Mouse (Mus musculus) spleen, postnatal 10 days (tissue): ENCODE results near the gene Ccdc6.
A peak's percentile ranks its signal among the peaks of the same experiment; 100 is the strongest.

Experiments
- DNase-seq, 2 experiments: peaks; one replicate each; pipeline ENCODE4 v3.0.0; 2021 to 2022; ENCODE audit warnings: low spot score in 2 of 2

Ccdc6 gene

GRCm38 (mm10) chr10:70093782-70094181 lies 3.1 kb upstream of the Ccdc6 start:
- DNase-seq: no peak

GRCm38 (mm10) chr10:70095031-70095470 lies 1.9 kb upstream of the Ccdc6 start:
- peak; percentile 66 to 71 for DNase-seq

- DNase-seq: peak; percentile 36 to 44
Observed at GRCm38 (mm10) chr10:70095506-70096270, 1.2 kb upstream of the Ccdc6 start.

DNA sequence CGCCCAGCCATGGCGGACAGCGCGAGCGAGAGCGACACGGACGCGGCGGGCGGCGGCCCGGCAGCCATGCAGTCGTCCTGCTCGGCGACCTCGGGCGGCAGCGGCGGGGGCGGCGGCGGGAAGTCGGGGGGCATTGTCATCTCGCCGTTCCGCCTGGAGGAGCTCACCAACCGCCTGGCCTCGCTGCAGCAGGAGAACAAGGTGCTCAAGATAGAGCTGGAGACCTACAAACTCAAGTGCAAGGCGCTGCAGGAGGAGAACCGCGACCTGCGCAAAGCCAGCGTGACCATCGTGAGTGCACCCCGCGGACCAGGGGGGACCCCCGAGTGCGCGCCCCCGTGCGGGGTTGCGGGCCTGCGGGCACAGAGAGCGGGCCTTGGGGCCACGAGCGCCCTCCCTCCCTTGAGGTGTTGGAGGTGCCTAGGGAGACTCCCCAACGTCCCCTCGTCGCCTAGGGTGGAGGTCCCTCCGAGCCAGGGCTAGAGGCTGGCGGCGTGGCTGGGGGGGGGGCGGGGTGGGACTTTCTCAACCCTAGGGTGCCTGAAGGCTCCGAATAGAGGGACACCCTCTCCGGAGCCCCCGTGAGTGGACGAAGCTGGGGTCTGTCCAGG lies 475 bp downstream of the Ccdc6 start:
- peak; percentile 65 to 70 for DNase-seq

- peak; percentile 56 to 57 for DNase-seq
Observed at GRCm38 (mm10) chr10:70097911-70098569, 1.1 kb downstream of the Ccdc6 start.

DNA sequence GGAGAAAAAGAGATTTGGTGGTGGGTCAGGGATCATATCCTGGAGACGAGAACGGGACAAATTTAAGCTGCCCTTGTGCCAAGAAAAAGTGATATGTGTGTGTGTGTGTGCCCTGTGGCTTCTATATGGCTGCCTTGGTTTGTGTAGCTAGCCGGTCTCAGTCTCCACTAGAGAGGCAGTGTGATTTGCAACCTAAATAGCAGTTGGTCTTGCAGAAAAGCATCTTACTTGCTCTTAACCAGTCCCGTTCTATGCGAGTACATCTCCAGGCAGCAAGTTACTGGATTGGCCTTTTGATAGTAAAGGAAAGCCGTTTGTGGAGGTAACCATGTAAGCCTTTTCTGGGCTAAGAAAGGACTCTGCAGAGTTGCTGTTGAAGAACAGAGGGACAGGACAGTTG lies 1.7 kb downstream of the Ccdc6 start:
- DNase-seq: no peak

DNA sequence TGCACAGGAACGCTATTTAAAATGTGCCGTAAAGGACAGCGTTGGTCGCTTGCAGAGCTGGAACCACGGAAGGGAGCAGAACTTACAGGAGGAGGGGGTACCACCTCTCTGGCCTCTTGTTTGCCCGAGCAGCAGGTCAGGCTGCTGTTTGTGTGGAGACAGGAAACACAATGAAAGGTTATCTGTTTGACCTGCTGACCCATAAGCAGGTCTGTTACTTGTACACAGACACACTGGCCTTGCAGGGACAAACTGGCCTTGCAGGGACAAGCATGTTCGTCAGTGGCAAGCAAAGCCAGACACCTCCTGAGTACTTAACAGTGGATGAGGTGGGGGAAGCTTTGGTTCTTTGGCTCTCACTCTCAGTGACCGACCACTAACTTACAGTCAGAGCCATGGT lies 2.1 kb downstream of the Ccdc6 start:
- DNase-seq: no peak

- DNase-seq: no peak
Observed at GRCm38 (mm10) chr10:70102086-70102485, 5.2 kb downstream of the Ccdc6 start.

- DNase-seq: no peak
Observed at GRCm38 (mm10) chr10:70108016-70108415, 11.1 kb downstream of the Ccdc6 start.

DNA sequence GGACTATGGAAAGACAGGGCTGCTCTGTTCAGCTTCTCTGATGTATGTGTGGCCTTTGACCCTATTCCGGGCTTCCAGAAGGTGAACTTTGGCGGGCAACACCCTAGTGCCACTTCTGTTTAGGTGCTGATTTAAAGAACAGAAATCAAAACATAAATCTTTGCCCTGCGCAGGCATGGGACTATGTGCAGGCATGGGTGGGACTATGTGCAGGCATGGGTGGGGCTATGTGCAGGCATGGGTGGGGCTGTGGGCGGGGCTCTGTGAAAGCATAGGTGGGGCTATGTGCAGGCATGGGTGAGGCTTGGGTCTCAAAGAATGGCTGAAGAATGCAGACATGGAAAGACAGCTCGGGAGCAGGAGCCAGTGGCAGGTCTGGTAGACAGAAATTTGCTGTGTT lies 13.1 kb downstream of the Ccdc6 start:
- DNase-seq: peak in 1 of 2 experiments; percentile 70

DNA sequence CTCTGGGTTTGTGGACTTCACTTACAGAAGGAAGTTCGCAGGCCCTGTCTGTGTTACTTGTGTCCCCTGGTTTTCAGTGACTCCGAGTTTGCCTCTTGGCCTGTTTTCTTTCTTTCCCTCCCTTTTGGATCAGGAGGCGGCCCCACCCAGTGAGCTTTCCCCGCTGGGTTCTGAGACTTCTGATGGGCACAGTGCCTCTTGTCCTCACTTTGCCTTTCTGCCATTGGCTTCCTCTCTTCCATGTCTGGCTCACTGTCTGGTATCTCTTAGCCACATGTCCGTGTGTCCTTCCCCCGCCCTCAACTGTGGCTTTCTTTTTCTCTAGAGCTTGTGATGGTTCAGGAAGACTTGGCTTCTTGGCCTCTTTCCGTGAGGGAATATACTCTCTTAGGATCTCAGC lies 13.9 kb downstream of the Ccdc6 start:
- DNase-seq: peak in 1 of 2 experiments; percentile 13

DNA sequence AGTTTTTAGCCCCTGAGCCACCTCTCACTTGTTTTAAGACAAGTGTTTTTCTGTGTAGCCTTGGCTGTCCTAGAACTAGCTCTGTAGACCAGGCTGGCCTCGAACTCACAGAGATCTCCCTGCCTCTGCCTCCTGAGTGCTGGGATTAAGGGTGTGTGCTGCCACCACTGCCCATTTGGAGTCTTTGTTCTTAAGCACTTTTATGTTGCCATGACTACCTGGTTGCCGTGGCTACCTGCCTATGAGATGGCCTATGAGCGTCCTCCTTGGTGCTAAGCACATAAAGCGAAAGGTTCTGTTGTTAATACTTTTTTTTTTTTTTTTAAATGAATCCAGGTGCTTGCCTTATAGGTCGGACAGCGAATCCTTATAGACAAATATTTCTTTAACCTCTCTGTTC lies 14.7 kb downstream of the Ccdc6 start:
- DNase-seq: peak in 1 of 2 experiments; percentile 14

DNA sequence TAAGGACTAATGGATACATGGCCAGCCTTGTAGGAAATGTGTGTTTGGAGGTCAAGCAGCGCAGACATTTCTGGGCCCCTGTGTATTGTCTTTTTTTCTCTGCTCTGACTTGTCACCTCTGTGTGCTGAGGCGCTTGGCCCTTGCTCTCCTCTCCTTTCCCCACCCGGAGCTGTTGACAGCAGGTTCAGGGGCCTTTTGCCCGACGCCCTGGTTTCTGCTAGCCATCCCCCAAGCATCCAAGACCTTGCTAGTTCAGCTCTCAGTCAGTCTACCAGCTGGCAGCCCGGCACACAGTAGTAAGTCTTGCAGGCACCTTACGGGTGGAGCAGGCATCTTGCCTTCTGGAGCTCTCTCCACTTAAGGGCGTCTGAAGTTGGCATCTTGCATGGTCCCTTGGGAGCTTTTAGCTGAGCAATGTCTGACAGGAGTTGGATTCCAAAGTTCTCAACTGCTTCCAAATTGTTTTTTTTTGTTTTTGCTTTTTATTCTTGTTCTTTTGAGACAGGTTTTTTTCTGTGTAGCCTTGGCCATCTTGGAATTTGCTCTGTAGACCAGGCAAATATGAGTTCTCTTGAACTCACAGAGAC lies 17.2 kb downstream of the Ccdc6 start:
- no peak for DNase-seq

DNA sequence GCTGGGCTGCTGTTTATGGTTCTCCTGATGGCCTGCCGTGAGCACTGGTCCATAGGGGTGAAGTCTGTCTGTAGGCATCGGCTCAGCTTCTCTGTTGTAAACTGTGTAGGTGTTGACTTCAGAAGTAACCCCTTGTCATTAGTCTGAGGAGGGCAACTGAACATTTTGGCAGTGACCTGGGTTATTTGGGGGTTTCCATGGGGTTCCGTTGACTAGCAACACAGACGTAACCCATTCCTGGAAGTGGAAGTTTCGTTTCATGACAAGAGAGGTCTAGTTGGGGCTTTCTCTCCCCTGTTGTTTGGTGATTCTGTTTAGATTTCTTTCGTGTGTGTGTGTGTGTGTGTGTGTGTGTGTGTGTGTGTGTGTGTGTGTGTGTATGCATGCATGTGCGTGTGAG lies 19.5 kb downstream of the Ccdc6 start:
- DNase-seq: peak in 1 of 2 experiments; percentile 12

DNA sequence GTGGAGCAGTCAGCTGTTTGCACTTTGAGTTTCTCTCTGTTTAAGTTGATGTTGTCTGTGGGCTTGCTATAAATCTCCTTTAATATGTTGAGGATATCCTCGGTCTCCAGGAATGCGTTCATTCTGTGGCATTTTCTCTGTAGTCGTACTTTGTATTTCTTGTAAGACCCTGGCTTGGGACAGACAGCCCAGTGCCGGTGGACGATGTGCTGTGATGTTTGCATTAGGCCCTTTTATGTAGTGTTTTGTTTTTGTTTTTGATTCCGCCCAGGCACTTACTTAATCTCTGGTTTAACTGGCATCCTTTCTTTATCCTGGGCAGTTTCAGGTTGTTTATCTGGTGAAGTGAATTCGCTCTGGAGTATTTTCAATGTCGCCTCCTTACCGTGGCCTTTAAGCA lies 22.5 kb downstream of the Ccdc6 start:
- no peak for DNase-seq

GRCm38 (mm10) chr10:70119851-70120370 lies 23.0 kb downstream of the Ccdc6 start:
- DNase-seq: peak in 1 of 2 experiments; percentile 12

GRCm38 (mm10) chr10:70120671-70121405 lies 23.9 kb downstream of the Ccdc6 start:
- peak in 1 of 2 experiments; percentile 20 for DNase-seq

DNA sequence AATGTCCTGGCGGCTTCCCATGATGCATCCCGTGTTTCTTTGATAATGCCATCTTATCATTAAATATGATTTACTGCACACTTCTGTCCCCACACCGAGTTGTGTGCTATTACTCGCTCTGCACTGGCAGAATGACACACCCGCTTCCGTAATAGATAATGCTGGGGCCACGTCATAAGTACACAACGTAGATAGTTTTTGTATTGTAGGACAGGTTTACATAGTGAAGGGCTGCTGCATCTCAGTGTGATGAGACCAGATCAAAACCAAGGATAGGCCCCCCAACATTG lies 24.4 kb downstream of the Ccdc6 start:
- DNase-seq: peak in 1 of 2 experiments; percentile 16

- no peak for DNase-seq
Observed at GRCm38 (mm10) chr10:70123454-70123853, 26.5 kb downstream of the Ccdc6 start.

DNA sequence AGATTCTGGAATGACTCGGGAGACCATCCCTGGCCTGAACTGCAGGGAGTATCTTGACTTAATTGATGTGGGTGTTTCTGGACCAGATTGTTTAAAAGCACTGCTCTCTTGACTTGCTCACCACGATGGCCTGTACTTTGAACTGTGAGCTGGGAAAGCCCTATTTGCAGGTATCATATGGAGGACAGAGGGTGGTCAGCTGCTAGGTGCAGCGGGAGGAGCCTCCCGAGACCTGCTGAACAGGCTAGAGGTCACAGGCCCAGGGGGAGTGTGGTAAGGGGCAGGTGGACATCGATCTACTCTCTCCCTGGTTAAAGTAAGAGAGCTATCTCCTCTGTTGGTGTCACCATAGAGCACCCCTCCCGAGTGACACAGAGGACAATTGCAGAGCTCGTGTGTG lies 28.6 kb downstream of the Ccdc6 start:
- DNase-seq: no peak

DNA sequence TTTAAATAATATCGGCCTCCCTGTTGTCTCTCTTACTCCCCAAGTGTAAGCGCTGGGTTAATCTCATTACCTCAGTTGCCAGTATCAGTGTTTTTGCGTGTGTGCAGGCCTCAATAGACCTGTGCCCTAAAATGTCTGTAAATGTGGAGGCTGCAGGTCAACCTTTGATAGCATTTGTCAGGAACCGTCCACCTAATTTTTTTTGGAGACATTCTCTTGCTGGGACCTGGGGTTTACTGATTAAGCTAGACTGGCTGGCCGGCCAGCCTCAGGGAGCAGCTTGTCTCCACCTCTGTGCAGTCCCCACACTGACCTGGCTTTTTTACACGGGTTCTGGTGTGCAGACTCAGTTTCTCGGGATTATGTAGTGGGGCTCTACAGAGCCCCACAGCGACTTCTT lies 30.4 kb downstream of the Ccdc6 start:
- DNase-seq: peak in 1 of 2 experiments; percentile 43

- no peak for DNase-seq
Observed at GRCm38 (mm10) chr10:70128408-70128807, 31.5 kb downstream of the Ccdc6 start.
